Mouse (Mus musculus): ENCODE measurements at regions not wholly inside any gene's neighbourhood (a gene's known extent, or its start where the extent isn't known, plus 50 kb on each side); places are given as distances from the start of the nearest gene placed in this dataset.

DNA sequence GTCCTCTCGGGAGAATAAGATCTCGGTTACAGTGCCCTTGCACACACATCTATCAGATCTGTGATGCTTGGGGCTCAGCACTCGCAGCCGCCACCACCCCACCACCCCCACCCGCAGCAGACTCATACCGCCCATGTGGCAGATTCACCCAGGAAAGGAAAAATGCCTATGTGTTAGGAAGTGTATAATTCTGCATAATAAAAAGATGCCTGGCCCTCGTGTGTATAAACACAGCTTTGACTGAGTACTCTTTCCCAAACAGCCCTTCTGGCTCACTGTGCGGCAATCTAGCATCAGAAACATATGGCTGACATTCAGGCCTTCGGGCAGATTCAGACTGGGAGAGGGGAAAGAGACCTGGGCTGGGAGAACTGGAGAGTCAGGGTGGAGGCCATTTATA lies 105.2 kb upstream of the Rpl38 start:
- no peak overlapping the region for H3K4me3 ChIP-seq (ENCODE audit: insufficient read depth in 1 of 2, low read depth in 1 of 2, low read length in 2 of 2, poor library complexity in 1 of 2, severe bottlenecking in 1 of 2)
- DNase-seq (ENCODE audit: low read depth, low spot score): no peak
- in situ Hi-C loops (cut with MboI; ENCODE audit: low sequenced_read_pairs in 2 of 2, unreplicated experiment in 2 of 2): no loop called here
- H3K9ac ChIP-seq (ENCODE audit: insufficient read depth, low read depth, low read length, poor library complexity, severe bottlenecking): no peak overlapping the region
- H3K9me3 ChIP-seq (ENCODE audit: control insufficient read depth, insufficient read depth, low read depth, low read length): no peaks in the 10 kb centered on the region
- H3K27ac ChIP-seq (ENCODE audit: insufficient read depth, low read depth, low read length, poor library complexity, severe bottlenecking): no peak overlapping the region
- TF ChIP-seq CHD2 (IDR thresholded peaks at IDR 0.05; ENCODE audit: low read depth, low read length) (no peak), ZNF384 (IDR thresholded peaks at IDR 0.05; ENCODE audit: low read depth, low read length) (no peak), HCFC1 (IDR thresholded peaks at IDR 0.05; ENCODE audit: borderline replicate concordance, insufficient read depth, low read length) (no peak), ZC3H11A (IDR thresholded peaks at IDR 0.05; ENCODE audit: borderline replicate concordance, low read depth, low read length) (no peak), MAFK (IDR thresholded peaks at IDR 0.05; ENCODE audit: insufficient read depth, low read depth, low read length) (no peak)
- peaks cover 9 to 14% of the 10 kb centered on the region in 2 experiments; a peak in 3 of 4 replicates for H3K4me1 ChIP-seq (ENCODE audit: control insufficient read depth in 2 of 2, insufficient read depth in 2 of 2, low read length in 2 of 2, poor library complexity in 1 of 2)
- H3K36me3 ChIP-seq (ENCODE audit: control insufficient read depth, insufficient read depth, low read length, poor library complexity, severe bottlenecking): no peaks in the 10 kb centered on the region

DNA sequence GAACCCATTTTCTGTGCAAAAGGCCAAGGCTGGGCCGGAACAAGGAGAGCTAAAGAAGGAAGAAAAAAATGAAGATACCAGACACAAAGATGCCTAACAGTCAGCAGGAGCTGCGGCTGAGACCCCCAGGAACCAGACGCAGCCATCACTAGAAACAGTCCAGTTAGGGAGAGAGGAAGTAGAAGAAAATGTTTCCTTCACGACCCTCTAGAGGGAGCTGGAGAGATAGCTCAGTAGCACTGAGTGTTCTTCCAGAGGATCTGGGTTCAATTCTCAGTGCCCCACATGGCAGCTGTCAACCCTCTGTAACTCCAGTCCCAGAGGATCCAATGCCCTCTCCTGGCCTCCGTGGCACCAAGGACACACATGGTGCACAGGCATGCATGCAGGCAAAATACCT lies 113.7 kb upstream of the Rpl38 start:
- Histone ChIP-seq H3K9me3 (ENCODE audit: control insufficient read depth, insufficient read depth, low read depth, low read length) (no peaks in the 10 kb centered on the region), H3K36me3 (ENCODE audit: control insufficient read depth, insufficient read depth, low read length, poor library complexity, severe bottlenecking) (no peaks in the 10 kb centered on the region), H3K4me1 (ENCODE audit: control insufficient read depth in 2 of 2, insufficient read depth in 2 of 2, low read length in 2 of 2, poor library complexity in 1 of 2) (peaks cover 3 to 11% of the 10 kb centered on the region in 2 experiments; a peak in 3 of 4 replicates), H3K27ac (ENCODE audit: insufficient read depth, low read depth, low read length, poor library complexity, severe bottlenecking) (peak overlapping the region; percentile 55; the same call in 1 of the 2 replicates), H3K9ac (ENCODE audit: insufficient read depth, low read depth, low read length, poor library complexity, severe bottlenecking) (peak overlapping the region; percentile 41; the same call in 1 of the 2 replicates), H3K4me3 (ENCODE audit: insufficient read depth in 1 of 2, low read depth in 1 of 2, low read length in 2 of 2, poor library complexity in 1 of 2, severe bottlenecking in 1 of 2) (peak overlapping the region; percentile 1 to 14; a peak in 2 of 4 replicates)
- in situ Hi-C loops (cut with MboI; ENCODE audit: low sequenced_read_pairs in 2 of 2, unreplicated experiment in 2 of 2): no loop called here
- TF ChIP-seq MAFK (IDR thresholded peaks at IDR 0.05; ENCODE audit: insufficient read depth, low read depth, low read length) (no peak), CHD2 (IDR thresholded peaks at IDR 0.05; ENCODE audit: low read depth, low read length) (no peak), HCFC1 (IDR thresholded peaks at IDR 0.05; ENCODE audit: borderline replicate concordance, insufficient read depth, low read length) (no peak), ZNF384 (IDR thresholded peaks at IDR 0.05; ENCODE audit: low read depth, low read length) (no peak), ZC3H11A (IDR thresholded peaks at IDR 0.05; ENCODE audit: borderline replicate concordance, low read depth, low read length) (no peak)
- no peak for DNase-seq (ENCODE audit: low read depth, low spot score)

DNA sequence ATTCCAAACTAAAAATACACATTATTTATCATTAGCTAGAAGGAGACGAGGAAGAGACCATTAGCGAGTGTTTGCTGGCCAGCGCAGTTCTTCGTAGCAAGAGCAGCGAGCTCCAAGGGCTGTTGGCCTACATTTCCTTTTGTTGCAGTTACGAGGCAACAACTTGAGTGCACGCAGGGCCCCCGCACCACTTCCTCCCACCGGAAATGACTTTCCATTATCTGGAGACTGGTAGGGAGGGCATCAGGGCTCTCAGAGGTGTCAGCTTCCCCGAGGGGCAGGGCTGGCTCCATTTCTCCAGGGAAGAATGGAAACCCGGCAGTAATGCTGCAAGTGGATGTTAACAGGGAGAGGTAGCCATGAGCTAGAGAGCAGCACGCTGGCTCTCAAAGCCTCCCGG lies 114.3 kb upstream of the Rpl38 start:
- no peak for TF ChIP-seq HCFC1 (IDR thresholded peaks at IDR 0.05; ENCODE audit: borderline replicate concordance, insufficient read depth, low read length)
- no peak for TF ChIP-seq CHD2 (IDR thresholded peaks at IDR 0.05; ENCODE audit: low read depth, low read length)
- TF ChIP-seq ZNF384 (IDR thresholded peaks at IDR 0.05; ENCODE audit: low read depth, low read length): no peak
- TF ChIP-seq MAFK (IDR thresholded peaks at IDR 0.05; ENCODE audit: insufficient read depth, low read depth, low read length): no peak
- TF ChIP-seq ZC3H11A (IDR thresholded peaks at IDR 0.05; ENCODE audit: borderline replicate concordance, low read depth, low read length): no peak
- peak overlapping the region; percentile 55; the same call in 1 of the 2 replicates for H3K27ac ChIP-seq (ENCODE audit: insufficient read depth, low read depth, low read length, poor library complexity, severe bottlenecking)

DNA sequence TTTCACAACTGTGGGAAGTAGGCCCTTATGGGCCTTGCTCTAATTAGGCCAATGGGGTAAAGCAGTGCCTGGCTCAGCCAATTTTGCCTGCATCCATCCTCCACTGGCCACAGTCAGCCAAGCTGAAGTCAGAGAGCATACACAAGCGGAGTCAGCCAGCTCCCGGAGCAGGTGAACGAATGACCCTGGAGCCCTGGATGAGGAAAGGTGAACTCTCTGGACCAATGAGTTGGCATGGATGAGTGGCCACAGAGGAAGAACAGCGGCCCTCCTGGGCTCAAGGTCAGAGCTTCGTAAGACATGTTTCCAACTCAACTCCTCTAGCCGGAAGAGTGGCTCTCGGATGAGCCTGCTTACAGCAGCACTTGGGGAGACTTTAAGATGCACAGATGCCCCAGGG lies 116.1 kb upstream of the Rpl38 start:
- Histone ChIP-seq H3K36me3 (ENCODE audit: control insufficient read depth, insufficient read depth, low read length, poor library complexity, severe bottlenecking) (no peaks in the 10 kb centered on the region), H3K27ac (ENCODE audit: insufficient read depth, low read depth, low read length, poor library complexity, severe bottlenecking) (no peak overlapping the region), H3K4me1 (ENCODE audit: control insufficient read depth in 2 of 2, insufficient read depth in 2 of 2, low read length in 2 of 2, poor library complexity in 1 of 2) (peaks cover 3 to 8% of the 10 kb centered on the region in 2 experiments; a peak in 3 of 4 replicates), H3K9ac (ENCODE audit: insufficient read depth, low read depth, low read length, poor library complexity, severe bottlenecking) (no peak overlapping the region), H3K9me3 (ENCODE audit: control insufficient read depth, insufficient read depth, low read depth, low read length) (no peaks in the 10 kb centered on the region), H3K4me3 (ENCODE audit: insufficient read depth in 1 of 2, low read depth in 1 of 2, low read length in 2 of 2, poor library complexity in 1 of 2, severe bottlenecking in 1 of 2) (no peak overlapping the region)
- DNase-seq (ENCODE audit: low read depth, low spot score): no peak
- in situ Hi-C loops (cut with MboI; ENCODE audit: low sequenced_read_pairs in 2 of 2, unreplicated experiment in 2 of 2): no loop called here
- TF ChIP-seq CHD2 (IDR thresholded peaks at IDR 0.05; ENCODE audit: low read depth, low read length) (no peak), ZC3H11A (IDR thresholded peaks at IDR 0.05; ENCODE audit: borderline replicate concordance, low read depth, low read length) (no peak), ZNF384 (IDR thresholded peaks at IDR 0.05; ENCODE audit: low read depth, low read length) (no peak), HCFC1 (IDR thresholded peaks at IDR 0.05; ENCODE audit: borderline replicate concordance, insufficient read depth, low read length) (no peak), MAFK (IDR thresholded peaks at IDR 0.05; ENCODE audit: insufficient read depth, low read depth, low read length) (no peak)

More for the DNA sequence above, 114.3 kb upstream of the Rpl38 start:
- no peak for DNase-seq (ENCODE audit: low read depth, low spot score)
- Histone ChIP-seq H3K9ac (ENCODE audit: insufficient read depth, low read depth, low read length, poor library complexity, severe bottlenecking) (peak overlapping the region; percentile 41; the same call in 1 of the 2 replicates), H3K9me3 (ENCODE audit: control insufficient read depth, insufficient read depth, low read depth, low read length) (no peaks in the 10 kb centered on the region), H3K36me3 (ENCODE audit: control insufficient read depth, insufficient read depth, low read length, poor library complexity, severe bottlenecking) (no peaks in the 10 kb centered on the region), H3K4me3 (ENCODE audit: insufficient read depth in 1 of 2, low read depth in 1 of 2, low read length in 2 of 2, poor library complexity in 1 of 2, severe bottlenecking in 1 of 2) (peak overlapping the region in 1 of 2 experiments; percentile 14; a peak in 1 of 4 replicates), H3K4me1 (ENCODE audit: control insufficient read depth in 2 of 2, insufficient read depth in 2 of 2, low read length in 2 of 2, poor library complexity in 1 of 2) (peaks cover 3 to 8% of the 10 kb centered on the region in 2 experiments; a peak in 3 of 4 replicates)
- in situ Hi-C loops (cut with MboI; ENCODE audit: low sequenced_read_pairs in 2 of 2, unreplicated experiment in 2 of 2): no loop called here

Measured in ES-E14 (cell line).